Mouse (Mus musculus): ENCODE results near the gene Egf. TPM values are rescaled to one million over a fixed set of nuclear protein-coding genes. Genes with fewer than 3 reads are reported as not detected.
"Not testable (repeated sequence)": the region's sequence is repeated elsewhere in the genome, so short reads cannot be mapped to it uniquely, and the experiment has no call there.

The Egf gene
- polyA plus RNA-seq, 1 experiment from 2014 or later: 2.2 TPM

DNA sequence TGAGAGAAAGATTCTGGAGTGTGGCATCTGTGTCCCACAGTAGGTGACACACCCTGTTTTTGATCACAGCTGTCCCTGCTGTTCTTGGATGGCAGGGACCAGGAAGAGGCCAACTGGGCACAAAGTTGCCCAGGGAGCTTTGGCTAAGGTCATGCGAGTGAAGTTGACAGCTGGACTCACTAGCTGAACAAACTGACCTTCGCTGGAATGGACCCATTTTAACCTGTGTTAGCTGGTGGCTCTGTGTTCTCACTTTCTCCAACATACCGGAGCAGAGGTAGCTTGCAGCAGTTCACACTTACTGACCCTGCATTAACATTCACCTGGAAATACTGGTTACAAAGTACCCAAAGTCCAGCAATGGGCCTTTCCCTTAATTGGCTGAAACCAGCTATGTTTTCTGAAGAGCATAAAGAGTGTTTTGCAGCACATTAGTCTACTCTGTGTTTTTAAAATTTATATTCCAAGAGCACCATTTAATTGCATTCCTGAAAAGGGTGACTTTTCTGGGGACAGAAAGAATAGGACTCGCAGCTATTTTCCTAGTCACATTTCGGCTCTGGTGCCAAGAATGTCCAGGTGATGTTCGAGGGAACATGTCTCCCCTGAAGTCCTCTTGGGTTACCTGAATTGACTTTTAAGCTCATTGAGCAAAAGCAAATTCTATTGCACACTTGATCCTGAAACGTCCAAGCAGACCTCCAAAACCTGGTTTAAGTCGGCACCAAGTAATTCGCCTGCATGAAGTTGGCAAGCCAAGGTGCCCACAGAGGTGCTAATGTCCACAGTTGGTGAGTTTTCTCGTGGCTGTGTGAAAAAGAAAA lies 12.1 kb upstream of the Egf start:
- H3K9ac ChIP-seq (ENCODE audit: low read depth, low read length): no peak overlapping the region
- ATAC-seq: no peak
- no peaks in the 10 kb centered on the region for H3K36me3 ChIP-seq (ENCODE audit: control insufficient read depth, insufficient read depth, low read length)
- no peaks in the 10 kb centered on the region for H3K27me3 ChIP-seq (ENCODE audit: control insufficient read depth, insufficient read depth, low read depth, low read length)
- H3K4me2 ChIP-seq (ENCODE audit: low read length): no peak overlapping the region
- H3K27ac ChIP-seq (ENCODE audit: low read length): no peak overlapping the region
- 86% methylated on average over 10 of the region's 10 CpGs for WGBS
- H3K4me1 ChIP-seq (ENCODE audit: control insufficient read depth, insufficient read depth, low read length): no peaks in the 10 kb centered on the region
- no peak overlapping the region for H3K4me3 ChIP-seq (ENCODE audit: low read depth, low read length)
- H3K9me3 ChIP-seq (replicated peaks; ENCODE audit: control insufficient read depth, low read length, poor library complexity, severe bottlenecking): no peaks in the 10 kb centered on the region; the same call in 1 of the 2 replicates

DNA sequence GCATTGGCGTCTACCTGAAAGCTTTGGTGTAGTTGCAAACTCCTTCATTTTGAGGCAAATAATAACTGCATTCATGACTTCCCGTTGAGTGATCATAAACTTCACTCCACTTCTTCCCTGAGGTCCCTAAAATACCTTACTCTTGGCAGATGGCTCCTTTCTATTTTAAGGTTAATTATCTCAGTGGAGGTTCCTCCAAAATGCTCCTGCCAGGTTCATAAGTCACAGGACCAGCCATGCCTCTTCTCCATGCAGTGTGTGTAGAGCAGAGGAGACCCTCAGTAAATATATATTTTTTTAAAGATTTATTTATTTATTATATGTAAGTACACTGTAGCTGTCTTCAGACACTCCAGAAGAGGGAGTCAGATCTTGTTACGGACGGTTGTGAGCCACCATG lies 11.0 kb upstream of the Egf start:
- Histone ChIP-seq H3K36me3 (ENCODE audit: control insufficient read depth, insufficient read depth, low read length) (no peaks in the 10 kb centered on the region), H3K4me3 (ENCODE audit: low read depth, low read length) (no peak overlapping the region), H3K9ac (ENCODE audit: low read depth, low read length) (no peak overlapping the region), H3K4me2 (ENCODE audit: low read length) (no peak overlapping the region), H3K27ac (ENCODE audit: low read length) (no peak overlapping the region), H3K4me1 (ENCODE audit: control insufficient read depth, insufficient read depth, low read length) (no peaks in the 10 kb centered on the region), H3K9me3 (replicated peaks; ENCODE audit: control insufficient read depth, low read length, poor library complexity, severe bottlenecking) (no peaks in the 10 kb centered on the region; the same call in 1 of the 2 replicates), H3K27me3 (ENCODE audit: control insufficient read depth, insufficient read depth, low read depth, low read length) (no peaks in the 10 kb centered on the region)
- WGBS: 83% methylated on average over 2 of the region's 4 CpGs
- no peak for ATAC-seq

DNA sequence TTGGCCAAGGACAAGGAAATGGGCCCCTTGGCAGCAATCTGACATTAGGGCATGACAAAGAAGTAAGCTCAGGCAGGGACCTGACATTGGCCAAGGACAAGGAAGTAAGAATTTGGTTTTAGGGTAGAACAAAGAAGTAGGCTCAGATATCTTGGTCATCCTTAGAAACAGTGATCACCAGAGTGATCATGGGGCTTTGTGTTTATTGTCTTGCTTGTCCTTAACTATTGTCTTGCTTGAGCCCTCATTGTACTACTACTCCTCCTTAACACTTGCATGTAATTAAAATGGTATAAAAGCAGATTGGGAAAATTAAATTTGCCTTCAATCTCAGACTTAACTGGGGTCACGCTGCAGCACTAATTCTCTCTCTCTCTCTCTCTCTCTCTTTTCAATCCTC lies 2.5 kb upstream of the Egf start:
- not testable (repeated sequence) for H3K27ac ChIP-seq (ENCODE audit: low read length); H3K9me3 ChIP-seq (replicated peaks; ENCODE audit: control insufficient read depth, low read length, poor library complexity, severe bottlenecking); H3K4me1 ChIP-seq (ENCODE audit: control insufficient read depth, insufficient read depth, low read length); H3K9ac ChIP-seq (ENCODE audit: low read depth, low read length); H3K27me3 ChIP-seq (ENCODE audit: control insufficient read depth, insufficient read depth, low read depth, low read length); H3K4me3 ChIP-seq (ENCODE audit: low read depth, low read length); H3K36me3 ChIP-seq (ENCODE audit: control insufficient read depth, insufficient read depth, low read length); ATAC-seq; H3K4me2 ChIP-seq (ENCODE audit: low read length)
- 87% methylated on average over 1 of the region's 1 CpGs for WGBS

DNA sequence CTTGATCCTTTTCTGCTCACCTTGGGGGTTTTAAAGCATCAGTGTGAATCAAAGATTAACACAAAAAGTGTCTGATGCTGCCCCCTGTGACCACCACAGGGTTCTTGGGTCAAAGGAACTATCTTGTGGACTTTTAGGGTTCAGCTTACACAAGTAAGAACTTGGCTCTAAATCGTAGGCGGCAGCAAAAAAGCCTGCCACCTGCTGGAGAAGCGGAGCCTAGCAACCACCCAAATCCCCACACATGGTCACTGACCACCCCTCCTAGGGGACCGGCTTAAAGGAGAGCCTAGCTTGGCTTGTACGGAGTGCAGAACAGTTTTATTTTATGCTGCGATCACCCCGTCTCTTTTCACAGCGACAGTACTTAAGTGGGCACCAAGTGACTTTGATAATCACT lies 10.3 kb downstream of the Egf start:
- Histone ChIP-seq H3K27me3 (ENCODE audit: control insufficient read depth, insufficient read depth, low read depth, low read length) (no peaks in the 10 kb centered on the region), H3K9ac (ENCODE audit: low read depth, low read length) (no peak overlapping the region), H3K36me3 (ENCODE audit: control insufficient read depth, insufficient read depth, low read length) (no peaks in the 10 kb centered on the region), H3K4me2 (ENCODE audit: low read length) (no peak overlapping the region), H3K27ac (ENCODE audit: low read length) (no peak overlapping the region), H3K4me3 (ENCODE audit: low read depth, low read length) (no peak overlapping the region), H3K4me1 (ENCODE audit: control insufficient read depth, insufficient read depth, low read length) (no peaks in the 10 kb centered on the region), H3K9me3 (replicated peaks; ENCODE audit: control insufficient read depth, low read length, poor library complexity, severe bottlenecking) (no peaks in the 10 kb centered on the region)
- 46% methylated on average over 8 of the region's 8 CpGs for WGBS
- ATAC-seq: no peak

DNA sequence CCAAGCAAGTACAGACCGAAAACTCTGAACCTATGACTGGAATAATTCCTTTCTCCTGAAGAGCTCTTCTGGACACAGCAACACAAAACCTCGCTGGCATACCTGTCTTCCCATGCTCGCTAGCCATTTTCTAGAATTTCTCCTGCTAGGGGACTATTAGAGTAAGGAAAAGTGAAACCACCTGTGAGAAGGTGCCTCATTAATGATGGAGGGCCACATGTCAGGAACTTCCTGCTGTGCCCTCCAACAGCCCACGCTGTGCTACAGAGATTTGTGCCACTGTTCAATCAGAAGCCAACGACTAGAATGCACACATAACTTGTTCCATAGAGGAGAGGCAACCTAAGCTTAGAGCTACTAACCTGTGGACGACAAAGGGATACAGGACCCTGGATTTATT lies 12.3 kb downstream of the Egf start:
- no peak overlapping the region for H3K9ac ChIP-seq (ENCODE audit: low read depth, low read length)
- WGBS: 84% methylated on average over 6 of the region's 6 CpGs
- no peaks in the 10 kb centered on the region for H3K9me3 ChIP-seq (replicated peaks; ENCODE audit: control insufficient read depth, low read length, poor library complexity, severe bottlenecking)
- H3K4me2 ChIP-seq (ENCODE audit: low read length): no peak overlapping the region
- no peaks in the 10 kb centered on the region for H3K4me1 ChIP-seq (ENCODE audit: control insufficient read depth, insufficient read depth, low read length)
- H3K36me3 ChIP-seq (ENCODE audit: control insufficient read depth, insufficient read depth, low read length): no peaks in the 10 kb centered on the region
- H3K4me3 ChIP-seq (ENCODE audit: low read depth, low read length): no peak overlapping the region
- ATAC-seq: no peak
- no peak overlapping the region for H3K27ac ChIP-seq (ENCODE audit: low read length)
- H3K27me3 ChIP-seq (ENCODE audit: control insufficient read depth, insufficient read depth, low read depth, low read length): no peaks in the 10 kb centered on the region

DNA sequence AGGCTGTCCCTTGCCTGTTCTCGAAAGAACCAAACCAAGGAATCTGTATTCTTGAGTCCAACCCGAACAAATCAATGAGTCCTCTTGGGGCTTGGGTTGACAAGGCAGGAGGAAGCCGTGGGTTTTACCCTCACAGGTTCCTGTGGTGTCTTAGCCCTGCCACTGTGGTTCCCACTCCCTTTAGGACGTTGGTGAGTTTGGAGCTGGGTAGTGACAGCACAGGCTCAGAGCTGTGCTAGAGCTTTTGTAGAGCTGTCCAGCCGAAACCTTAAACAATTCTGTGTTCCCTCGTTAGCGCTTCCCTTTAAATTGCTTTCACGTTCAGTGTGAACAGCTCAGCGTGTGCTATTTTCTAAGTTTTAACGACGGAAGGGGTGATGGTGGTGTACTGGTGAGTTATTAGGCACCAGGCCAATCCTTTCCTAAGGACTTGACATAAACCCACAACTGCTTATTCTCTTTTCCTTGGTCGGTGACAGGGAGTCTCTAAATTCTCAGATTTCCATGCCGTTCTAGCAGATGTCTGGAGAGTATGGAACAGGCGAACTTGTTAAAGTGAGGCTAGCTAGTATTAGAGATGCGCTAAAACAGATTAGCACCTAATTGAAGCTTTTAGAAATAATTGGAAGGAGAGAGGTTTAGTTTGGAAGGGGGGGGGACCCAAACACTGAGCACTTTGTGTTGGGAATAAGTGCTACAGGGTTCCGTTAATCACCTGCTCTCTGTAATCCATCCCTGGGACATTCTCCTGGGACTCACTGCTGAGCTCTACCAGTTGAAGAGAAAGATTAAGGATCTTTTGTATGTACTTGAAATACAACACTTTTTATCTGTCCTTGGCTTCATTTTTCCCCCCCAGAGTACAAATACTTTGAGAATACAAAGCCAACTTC lies 16.6 kb downstream of the Egf start:
- H3K4me3 ChIP-seq (ENCODE audit: low read depth, low read length): no peak overlapping the region
- H3K9ac ChIP-seq (ENCODE audit: low read depth, low read length): no peak overlapping the region
- H3K4me1 ChIP-seq (ENCODE audit: control insufficient read depth, insufficient read depth, low read length): no peaks in the 10 kb centered on the region
- no peak for ATAC-seq
- no peaks in the 10 kb centered on the region for H3K36me3 ChIP-seq (ENCODE audit: control insufficient read depth, insufficient read depth, low read length)
- H3K27me3 ChIP-seq (ENCODE audit: control insufficient read depth, insufficient read depth, low read depth, low read length): no peaks in the 10 kb centered on the region
- no peaks in the 10 kb centered on the region for H3K9me3 ChIP-seq (replicated peaks; ENCODE audit: control insufficient read depth, low read length, poor library complexity, severe bottlenecking)
- WGBS: 66% methylated on average over 16 of the region's 16 CpGs
- no peak overlapping the region for H3K27ac ChIP-seq (ENCODE audit: low read length)
- no peak overlapping the region for H3K4me2 ChIP-seq (ENCODE audit: low read length)

DNA sequence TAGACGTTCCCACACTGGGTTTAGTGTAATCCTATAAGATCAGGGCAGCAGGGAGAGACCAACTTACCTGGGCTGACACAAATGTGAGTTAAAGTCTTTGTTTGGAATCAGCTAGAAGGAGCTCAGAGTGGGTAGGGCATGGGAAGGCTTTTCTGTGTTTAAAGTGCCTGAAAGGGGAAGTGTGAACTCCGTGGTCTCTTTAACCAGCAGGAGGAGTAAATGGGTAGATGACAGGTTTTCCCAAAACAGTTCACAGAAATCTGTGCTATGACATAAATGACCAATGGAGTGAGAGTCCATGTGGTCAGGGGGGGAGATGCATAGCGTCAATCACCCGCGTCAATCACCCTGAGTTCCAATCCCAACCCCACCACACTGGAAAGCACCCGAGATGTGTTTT lies 23.5 kb downstream of the Egf start:
- H3K9me3 ChIP-seq (replicated peaks; ENCODE audit: control insufficient read depth, low read length, poor library complexity, severe bottlenecking): no peaks in the 10 kb centered on the region
- no peak for ATAC-seq
- H3K36me3 ChIP-seq (ENCODE audit: control insufficient read depth, insufficient read depth, low read length): no peaks in the 10 kb centered on the region
- H3K27ac ChIP-seq (ENCODE audit: low read length): no peak overlapping the region
- no peaks in the 10 kb centered on the region for H3K27me3 ChIP-seq (ENCODE audit: control insufficient read depth, insufficient read depth, low read depth, low read length)
- WGBS: 77% methylated on average over 6 of the region's 6 CpGs
- no peaks in the 10 kb centered on the region for H3K4me1 ChIP-seq (ENCODE audit: control insufficient read depth, insufficient read depth, low read length)
- no peak overlapping the region for H3K4me3 ChIP-seq (ENCODE audit: low read depth, low read length)
- no peak overlapping the region for H3K4me2 ChIP-seq (ENCODE audit: low read length)
- H3K9ac ChIP-seq (ENCODE audit: low read depth, low read length): no peak overlapping the region

DNA sequence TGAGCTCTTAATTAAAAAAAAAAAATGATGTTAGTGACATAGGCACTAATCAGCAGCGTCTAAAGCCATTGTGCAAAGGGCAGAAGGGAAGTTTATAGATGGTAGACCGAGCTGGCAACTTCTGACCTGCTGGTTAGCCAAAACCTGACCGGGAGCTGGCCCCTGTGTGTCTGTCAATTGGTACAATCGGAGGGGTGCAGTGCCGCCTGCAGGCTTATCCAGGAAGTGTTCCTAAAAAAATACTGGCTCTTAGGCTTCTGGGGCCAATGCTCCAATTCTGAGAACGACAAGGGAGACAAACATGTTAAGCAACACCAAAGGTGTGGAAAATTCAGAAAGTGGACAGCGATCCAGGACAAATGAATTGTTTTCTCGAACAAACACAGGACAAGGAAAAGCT lies 24.7 kb downstream of the Egf start:
- no peaks in the 10 kb centered on the region for H3K27me3 ChIP-seq (ENCODE audit: control insufficient read depth, insufficient read depth, low read depth, low read length)

DNA sequence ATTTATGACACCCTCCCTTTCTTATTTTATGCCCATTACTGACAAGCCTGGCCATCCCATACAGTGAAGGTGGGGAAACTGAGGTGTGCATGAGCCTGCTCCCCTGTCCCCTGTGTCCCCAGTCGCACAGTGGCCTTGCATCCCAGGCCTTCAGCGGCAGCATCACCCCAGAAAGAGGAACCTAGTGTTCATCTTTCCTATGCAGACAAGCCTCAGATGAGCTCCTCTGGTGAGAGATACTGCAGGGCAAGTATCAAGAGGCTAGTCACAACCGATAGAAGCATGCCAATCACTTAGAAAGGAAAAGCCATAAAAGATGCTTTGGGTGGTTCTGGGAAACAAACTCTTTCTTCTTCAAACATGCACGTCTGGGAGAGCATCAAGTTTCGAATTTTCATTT lies 25.2 kb downstream of the Egf start:
- Histone ChIP-seq H3K4me1 (ENCODE audit: control insufficient read depth, insufficient read depth, low read length) (peaks cover 5% of the 10 kb centered on the region), H3K9me3 (replicated peaks; ENCODE audit: control insufficient read depth, low read length, poor library complexity, severe bottlenecking) (no peaks in the 10 kb centered on the region), H3K27ac (ENCODE audit: low read length) (no peak overlapping the region), H3K9ac (ENCODE audit: low read depth, low read length) (no peak overlapping the region), H3K4me3 (ENCODE audit: low read depth, low read length) (no peak overlapping the region), H3K4me2 (ENCODE audit: low read length) (no peak overlapping the region), H3K36me3 (ENCODE audit: control insufficient read depth, insufficient read depth, low read length) (no peaks in the 10 kb centered on the region), H3K27me3 (ENCODE audit: control insufficient read depth, insufficient read depth, low read depth, low read length) (no peaks in the 10 kb centered on the region)
- ATAC-seq: no peak
- WGBS: 80% methylated on average over 5 of the region's 5 CpGs

More for the DNA sequence above, 24.7 kb downstream of the Egf start:
- 28% methylated on average over 8 of the region's 8 CpGs for WGBS
- no peaks in the 10 kb centered on the region for H3K9me3 ChIP-seq (replicated peaks; ENCODE audit: control insufficient read depth, low read length, poor library complexity, severe bottlenecking)
- peaks cover 5% of the 10 kb centered on the region for H3K4me1 ChIP-seq (ENCODE audit: control insufficient read depth, insufficient read depth, low read length)
- no peak overlapping the region for H3K4me2 ChIP-seq (ENCODE audit: low read length)
- no peak overlapping the region for H3K27ac ChIP-seq (ENCODE audit: low read length)
- no peak overlapping the region for H3K4me3 ChIP-seq (ENCODE audit: low read depth, low read length)
- H3K9ac ChIP-seq (ENCODE audit: low read depth, low read length): no peak overlapping the region
- ATAC-seq: no peak
- no peaks in the 10 kb centered on the region for H3K36me3 ChIP-seq (ENCODE audit: control insufficient read depth, insufficient read depth, low read length)

Data from midbrain, embryonic 16.5 days (tissue).